Mouse (Mus musculus) olfactory bulb, adult 2 months (tissue): Measurements from ENCODE around the gene Usp31. TPM values are rescaled to one million over a fixed set of nuclear protein-coding genes. Genes with fewer than 3 reads are reported as not detected.

ENCODE experiments used
- H3K27ac ChIP-seq: fragments of 200-500 bp; 2 replicates; pipeline ENCODE4 v1.5.1; 2012; ENCODE audit warnings: low read depth, low read length; ENCODE audit not compliant: insufficient read depth
- H3K4me1 ChIP-seq: fragments of 200-500 bp; 2 replicates; pipeline ENCODE4 v1.6.1; 2012; ENCODE audit warnings: low read length; ENCODE audit not compliant: control insufficient read depth, insufficient read depth
- H3K4me3 ChIP-seq: fragments of 200-500 bp; 2 replicates; pipeline ENCODE4 v1.5.1; 2012; ENCODE audit warnings: mild to moderate bottlenecking, low read depth, low read length, moderate library complexity; ENCODE audit not compliant: insufficient read depth
- CTCF ChIP-seq: fragments of 200-500 bp; IDR thresholded peaks from 2 replicates; pipeline ENCODE4 v1.5.1; 2012; ENCODE audit warnings: low read depth, mild to moderate bottlenecking, low read length, moderate library complexity; ENCODE audit not compliant: insufficient read depth
- POLR2A ChIP-seq: fragments of 200-500 bp; IDR thresholded peaks from 2 replicates; pipeline ENCODE4 v1.6.1; 2012; ENCODE audit warnings: mild to moderate bottlenecking, low read depth, low read length, moderate library complexity; ENCODE audit not compliant: insufficient read depth
- WGBS: fragments of 180-500 bp; shearing (Covaris S2); methylation state at CpG from one replicate; pipeline ENCODE4 v1.1.7; 2018; 5-methylcytosine and 5-hydroxymethylcytosine counted together
- polyA plus RNA-seq: library from polyadenylated mRNA; stranded (reverse); fragments of >200 nt; gene quantifications from 2 replicates; pipeline ENCODE4 v1.2.4, GENCODE M21; 2012; ENCODE audit warnings: low replicate concordance; ENCODE audit not compliant: missing spikeins, insufficient read depth, insufficient read length

The Usp31 gene
- polyA plus RNA-seq, 1 experiment, result not detected

DNA sequence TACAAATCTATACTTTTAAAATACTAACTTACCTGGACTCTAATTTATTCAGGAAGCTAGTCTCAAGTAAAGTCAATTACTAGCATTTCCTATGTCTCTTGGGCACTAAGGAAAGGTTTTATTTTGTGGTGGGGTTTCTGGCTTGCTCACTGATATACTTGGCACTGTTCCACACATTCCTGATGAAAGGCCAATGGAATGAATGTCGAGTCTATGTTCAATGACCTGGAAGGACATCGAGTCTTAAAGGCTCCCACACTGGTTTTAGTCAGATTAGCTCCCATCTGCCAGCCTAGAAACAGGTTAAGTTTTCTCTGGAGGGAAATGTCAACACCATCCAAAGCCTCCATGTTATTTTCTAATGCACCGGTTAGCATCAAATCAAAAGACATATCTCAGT is 72.8 kb downstream of the Usp31 start:
- TF ChIP-seq POLR2A (no peak), CTCF (no peak)
- H3K4me1 ChIP-seq, result no peaks in the 10 kb centered on the region
- H3K4me3 ChIP-seq, result no peak overlapping the region
- no peak overlapping the region for H3K27ac ChIP-seq
- WGBS, result 25% methylated on average over 3 of the region's 3 CpGs

DNA sequence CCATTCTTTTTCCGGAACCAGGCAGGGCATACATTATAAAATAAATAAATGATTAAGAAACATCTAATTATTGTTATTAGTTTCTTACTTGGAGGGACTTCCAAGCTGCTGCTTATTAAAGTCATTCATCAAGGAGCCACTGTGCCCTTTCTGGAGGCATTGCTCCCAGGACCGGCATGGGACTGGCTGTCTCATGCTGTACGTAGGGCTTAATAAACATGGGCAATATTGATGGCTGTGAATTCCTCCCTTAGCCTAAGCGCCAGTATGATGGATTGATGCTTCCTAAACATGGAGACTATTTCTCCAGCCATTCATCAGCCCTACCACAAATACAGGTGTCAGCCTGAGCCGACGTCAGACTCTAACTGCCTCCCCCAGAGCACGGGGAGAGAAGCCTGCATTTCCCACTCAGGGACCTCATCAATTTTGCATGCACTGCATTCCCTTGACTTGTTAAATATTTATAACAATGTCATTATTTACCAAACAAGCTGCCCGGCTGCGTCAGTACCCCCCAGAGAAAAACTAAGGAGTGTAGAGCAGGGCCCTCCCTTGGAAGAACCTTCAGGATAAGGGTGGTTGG is 84.1 kb downstream of the Usp31 start:
- 63% methylated on average over 9 of the region's 9 CpGs for WGBS
- no peak overlapping the region for H3K27ac ChIP-seq
- no peaks in the 10 kb centered on the region for H3K4me1 ChIP-seq
- TF ChIP-seq CTCF (no peak), POLR2A (no peak)
- no peak overlapping the region for H3K4me3 ChIP-seq

DNA sequence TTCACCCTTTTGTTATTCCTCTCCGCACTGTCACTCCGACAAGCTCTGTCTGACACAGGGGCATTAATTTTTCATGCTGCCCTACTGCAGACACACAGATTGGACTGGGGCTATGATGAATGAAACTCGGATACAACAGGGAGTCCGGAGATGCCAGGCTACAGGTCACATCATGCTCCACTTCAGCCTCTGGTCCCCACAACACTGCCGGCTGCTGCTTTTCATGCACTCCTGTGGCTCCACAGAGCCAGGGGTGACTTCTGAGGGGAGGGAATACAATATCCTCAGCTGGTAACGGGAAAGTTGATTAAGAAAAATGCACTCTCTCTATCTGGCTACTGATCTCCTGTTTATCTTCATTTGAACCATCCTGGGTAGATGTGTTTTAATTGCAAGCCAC is 84.6 kb downstream of the Usp31 start:
- WGBS, result 65% methylated on average over 6 of the region's 6 CpGs
- H3K4me1 ChIP-seq, result no peaks in the 10 kb centered on the region
- TF ChIP-seq CTCF (no peak), POLR2A (no peak)
- H3K4me3 ChIP-seq, result no peak overlapping the region
- H3K27ac ChIP-seq, result no peak overlapping the region

DNA sequence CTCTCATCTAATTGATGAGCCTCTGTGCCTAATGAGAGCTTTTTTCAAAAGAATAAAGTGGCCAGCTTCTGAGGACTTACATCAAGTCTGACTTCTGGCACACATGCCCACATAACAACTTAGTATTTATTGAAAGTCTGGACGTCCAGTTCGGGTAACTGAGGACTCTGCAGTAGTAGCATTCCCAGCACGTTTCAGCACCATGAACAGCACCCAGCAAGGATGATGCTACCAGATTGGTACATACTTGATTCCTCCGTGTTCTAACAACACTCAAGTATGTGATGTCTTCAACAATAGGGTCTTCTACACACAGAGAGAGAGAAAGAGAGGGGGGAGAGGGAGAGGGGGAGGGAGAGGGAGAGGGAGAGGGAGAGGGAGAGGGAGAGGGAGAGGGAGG is 105.4 kb downstream of the Usp31 start:
- TF ChIP-seq CTCF (no peak), POLR2A (no peak)
- Histone ChIP-seq H3K4me3 (no peak overlapping the region), H3K27ac (no peak overlapping the region), H3K4me1 (no peaks in the 10 kb centered on the region)
- 32% methylated on average over 4 of the region's 4 CpGs for WGBS

DNA sequence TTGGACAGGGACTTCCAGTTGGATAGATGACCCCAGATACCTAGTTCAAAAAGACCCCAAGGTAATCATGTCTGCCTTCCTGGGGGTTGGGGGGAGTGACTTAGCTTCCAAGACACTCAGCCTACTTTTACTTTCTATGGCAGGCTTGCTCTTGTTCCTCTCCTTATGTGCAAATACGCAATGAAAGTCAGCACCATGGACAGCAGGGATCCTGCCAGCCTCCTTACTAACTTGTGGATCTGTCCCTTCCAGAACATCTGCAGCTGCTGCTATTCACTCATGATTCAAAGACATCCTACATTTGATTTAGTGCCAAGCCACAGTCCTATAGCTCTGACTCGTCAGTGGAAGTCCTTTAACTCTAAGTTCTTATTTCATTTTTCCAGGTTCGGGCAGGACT is 110.7 kb downstream of the Usp31 start:
- TF ChIP-seq POLR2A, result no peak
- no peak for TF ChIP-seq CTCF
- Histone ChIP-seq H3K4me1 (no peaks in the 10 kb centered on the region), H3K27ac (no peak overlapping the region), H3K4me3 (no peak overlapping the region)
- WGBS, result 74% methylated on average over 3 of the region's 3 CpGs

DNA sequence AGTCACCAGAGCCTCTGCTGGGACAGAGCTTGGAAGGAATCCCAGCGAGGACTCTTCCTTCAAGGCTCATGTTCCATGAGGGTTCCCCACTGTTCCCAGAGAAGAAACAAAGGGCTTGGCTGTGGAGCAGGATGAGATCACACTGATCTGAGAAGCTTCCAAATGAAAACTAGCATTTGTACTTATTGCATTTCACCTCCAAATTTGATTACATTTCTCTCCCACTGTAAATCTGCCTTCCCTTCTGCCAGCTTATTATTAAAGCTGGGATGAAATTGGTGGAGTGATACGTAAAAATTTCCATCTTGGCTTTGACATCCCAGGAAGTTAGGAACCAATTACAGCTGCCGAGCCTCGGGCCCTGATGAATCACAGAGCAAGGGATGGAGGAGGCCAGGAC is 111.6 kb downstream of the Usp31 start:
- H3K27ac ChIP-seq, result no peak overlapping the region
- 52% methylated on average over 4 of the region's 4 CpGs for WGBS
- TF ChIP-seq POLR2A (no peak), CTCF (no peak)
- H3K4me3 ChIP-seq, result no peak overlapping the region
- H3K4me1 ChIP-seq, result no peaks in the 10 kb centered on the region

DNA sequence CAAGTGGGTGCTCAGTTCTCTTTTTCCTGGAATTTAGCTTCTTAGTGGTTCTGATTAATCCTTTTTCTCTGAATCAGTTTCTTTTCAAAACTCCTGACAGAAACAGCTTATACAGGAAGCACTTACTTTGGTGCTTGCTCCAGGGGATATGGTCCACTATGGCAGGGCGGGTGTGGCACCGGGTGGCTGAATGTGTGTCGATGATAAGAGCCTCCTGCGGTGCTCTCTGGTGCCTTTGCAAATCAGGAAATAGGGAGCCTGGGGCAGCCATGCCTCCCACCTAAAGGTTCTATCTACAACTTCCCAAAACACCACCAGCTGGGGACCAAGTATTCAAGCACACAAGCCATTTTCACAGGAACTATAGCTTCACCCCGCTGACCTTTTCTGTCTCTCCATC is 112.0 kb downstream of the Usp31 start:
- WGBS, result 94% methylated on average over 5 of the region's 5 CpGs
- TF ChIP-seq CTCF (no peak), POLR2A (no peak)
- Histone ChIP-seq H3K4me1 (no peaks in the 10 kb centered on the region), H3K4me3 (no peak overlapping the region), H3K27ac (no peak overlapping the region)

DNA sequence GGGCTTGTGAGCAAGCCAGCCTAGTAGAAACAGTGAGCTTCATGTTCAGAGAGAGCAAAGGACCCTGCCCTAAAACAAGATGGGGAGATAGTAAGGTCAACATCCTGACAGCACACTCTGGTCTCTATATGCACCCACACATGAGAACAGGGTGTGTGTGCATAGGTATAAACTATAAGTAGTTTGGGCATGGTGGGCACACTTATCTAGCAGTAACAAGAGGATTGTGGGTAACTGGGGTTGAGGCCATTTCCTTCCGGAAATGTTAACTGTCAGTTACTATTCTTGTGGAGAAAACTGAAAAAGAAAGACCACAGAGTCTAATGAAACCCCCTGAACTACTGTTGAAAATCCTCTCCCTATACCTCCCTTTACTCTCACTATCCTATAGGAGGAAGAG is 112.4 kb downstream of the Usp31 start:
- WGBS, result 90% methylated on average over 1 of the region's 1 CpGs
- Histone ChIP-seq H3K27ac (no peak overlapping the region), H3K4me1 (no peaks in the 10 kb centered on the region; the same call in 1 of the 2 replicates), H3K4me3 (no peak overlapping the region)
- TF ChIP-seq POLR2A (no peak), CTCF (no peak)

Other genes with a start within 250 kb of the Usp31 start
- not detected in 2 replicates for gene Scnn1g, start 27.2 kb upstream of the Usp31 start, polyA plus RNA-seq
- gene Scnn1b, start 157.8 kb upstream of the Usp31 start, polyA plus RNA-seq, result not detected in 2 replicates